Mouse (Mus musculus) forebrain, embryonic 14.5 days (tissue): ENCODE results near the gene Ahnak. TPM values are rescaled to one million over a fixed set of nuclear protein-coding genes. Genes with fewer than 3 reads are reported as not detected.

Source experiments
- ATAC-seq: fragments of 200-750 bp; cut with Nextera tagmentation; 2 replicates; pipeline ENCODE4 v1.8.0; 2017; ENCODE audit warnings: mild to moderate bottlenecking, moderate library complexity
- DNase-seq: peaks from one replicate; pipeline ENCODE4 v3.0.0-alpha.2; 2015; ENCODE audit warnings: low spot score
- H3K27ac ChIP-seq: fragments of 300-500 bp; sonication (generic); 2 replicates; pipeline ENCODE4 v1.5.1; 2014; ENCODE audit warnings: low read depth, mild to moderate bottlenecking, control low read depth, low read length, moderate library complexity
- H3K27me3 ChIP-seq: fragments of 300-500 bp; sonication (generic); replicated peaks from 2 replicates; pipeline ENCODE4 v1.6.1; 2014; ENCODE audit warnings: low read length, control low read depth, mixed read lengths; ENCODE audit not compliant: control insufficient read depth, insufficient read depth
- H3K36me3 ChIP-seq: fragments of 300-500 bp; sonication (generic); 2 replicates; pipeline ENCODE4 v1.6.1; 2014; ENCODE audit warnings: low read length, control low read depth; ENCODE audit not compliant: control insufficient read depth, insufficient read depth
- H3K4me1 ChIP-seq: fragments of 300-500 bp; sonication (generic); 2 replicates; pipeline ENCODE4 v1.6.1; 2014; ENCODE audit warnings: antibody characterized with exemption, low read length, control low read depth; ENCODE audit not compliant: control insufficient read depth, insufficient read depth
- H3K4me2 ChIP-seq: fragments of 300-500 bp; sonication (generic); 2 replicates; pipeline ENCODE4 v1.6.1; 2014; ENCODE audit warnings: mild to moderate bottlenecking, control low read depth, low read length
- H3K4me3 ChIP-seq: fragments of 300-500 bp; sonication (generic); 2 replicates; pipeline ENCODE4 v1.5.1; 2014; ENCODE audit warnings: low read depth, low read length, control low read depth
- H3K9ac ChIP-seq: fragments of 300-500 bp; sonication (generic); 2 replicates; pipeline ENCODE4 v1.6.1; 2014; ENCODE audit warnings: mild to moderate bottlenecking, low read length, control low read depth, moderate library complexity
- H3K9me3 ChIP-seq: fragments of 300-500 bp; sonication (generic); replicated peaks from 2 replicates; pipeline ENCODE4 v1.6.1; 2016; ENCODE audit warnings: low read length, control low read depth, mixed read lengths; ENCODE audit not compliant: control insufficient read depth
- WGBS: fragments of 180-500 bp; shearing (Covaris S2); extraction: QIAGEN DNeasy Blood & Tissue Kit; methylation state at CpG from one replicate; pipeline ENCODE4 v1.1.7; 2014; 5-methylcytosine and 5-hydroxymethylcytosine counted together
- polyA plus RNA-seq: library from polyadenylated mRNA; unstranded; fragments of >200 nt; fragmentation: Nextera tagmentation; extraction: Ambion mirVana; gene quantifications from 2 replicates; pipeline ENCODE4 v1.2.1, GENCODE M21; 2014

The Ahnak gene
- polyA plus RNA-seq, 1 experiment from 2014 or later: 2.6 TPM

DNA sequence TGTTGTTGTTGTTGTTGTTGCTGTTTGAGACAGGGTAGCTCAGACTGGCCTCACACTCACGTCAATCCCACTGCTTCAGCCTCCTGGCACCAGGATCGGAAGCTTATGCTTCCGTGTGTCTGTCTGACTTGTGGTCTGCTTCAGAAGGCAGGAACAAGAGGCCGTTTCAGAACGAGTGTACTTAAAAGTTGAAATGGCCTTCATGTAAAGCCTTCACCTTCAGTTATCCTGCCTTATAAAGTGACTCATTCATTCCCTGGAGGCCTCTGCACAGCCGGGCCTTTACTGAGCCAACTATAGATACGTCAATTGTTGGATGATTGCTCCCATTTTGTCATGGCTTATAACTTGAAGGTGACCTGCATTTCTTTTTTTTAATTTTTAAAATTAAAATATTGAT, 70.3 kb downstream of the Ahnak start:
- no peak overlapping the region for H3K4me2 ChIP-seq
- no peak overlapping the region for H3K27ac ChIP-seq
- H3K9ac ChIP-seq: no peak overlapping the region
- no peaks in the 10 kb centered on the region for H3K9me3 ChIP-seq
- no peaks in the 10 kb centered on the region for H3K4me1 ChIP-seq
- H3K27me3 ChIP-seq: no peaks in the 10 kb centered on the region
- DNase-seq (no peak), ATAC-seq (no peak)
- WGBS: 85% methylated on average over 7 of the region's 7 CpGs
- H3K36me3 ChIP-seq: no peaks in the 10 kb centered on the region
- no peak overlapping the region for H3K4me3 ChIP-seq

DNA sequence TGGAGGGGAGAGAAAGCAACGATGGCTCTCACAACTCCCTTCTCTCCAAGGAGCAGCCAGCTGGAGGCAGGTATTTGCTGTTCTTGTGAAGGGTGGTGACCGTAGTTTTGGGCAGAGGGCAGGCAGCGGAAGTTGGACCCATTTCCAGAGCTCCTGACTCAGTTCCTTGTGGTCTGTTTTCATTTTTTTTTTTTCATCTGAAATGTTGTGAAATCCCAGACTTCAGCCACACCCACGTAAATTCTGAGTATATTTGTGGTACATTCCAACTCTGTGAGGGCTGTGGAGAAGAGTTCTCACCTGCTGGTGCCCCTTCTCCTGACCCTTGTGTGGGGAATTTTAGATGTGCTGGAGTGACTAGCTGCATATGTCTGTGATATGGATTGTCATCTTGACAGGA, 71.0 kb downstream of the Ahnak start:
- no peak for DNase-seq
- no peak overlapping the region for H3K9ac ChIP-seq
- no peaks in the 10 kb centered on the region for H3K4me1 ChIP-seq
- no peaks in the 10 kb centered on the region for H3K36me3 ChIP-seq
- H3K27ac ChIP-seq: no peak overlapping the region
- no peak overlapping the region for H3K4me2 ChIP-seq
- no peaks in the 10 kb centered on the region for H3K9me3 ChIP-seq
- no peaks in the 10 kb centered on the region for H3K27me3 ChIP-seq
- 66% methylated on average over 4 of the region's 4 CpGs for WGBS
- H3K4me3 ChIP-seq: no peak overlapping the region
- no peak for ATAC-seq

DNA sequence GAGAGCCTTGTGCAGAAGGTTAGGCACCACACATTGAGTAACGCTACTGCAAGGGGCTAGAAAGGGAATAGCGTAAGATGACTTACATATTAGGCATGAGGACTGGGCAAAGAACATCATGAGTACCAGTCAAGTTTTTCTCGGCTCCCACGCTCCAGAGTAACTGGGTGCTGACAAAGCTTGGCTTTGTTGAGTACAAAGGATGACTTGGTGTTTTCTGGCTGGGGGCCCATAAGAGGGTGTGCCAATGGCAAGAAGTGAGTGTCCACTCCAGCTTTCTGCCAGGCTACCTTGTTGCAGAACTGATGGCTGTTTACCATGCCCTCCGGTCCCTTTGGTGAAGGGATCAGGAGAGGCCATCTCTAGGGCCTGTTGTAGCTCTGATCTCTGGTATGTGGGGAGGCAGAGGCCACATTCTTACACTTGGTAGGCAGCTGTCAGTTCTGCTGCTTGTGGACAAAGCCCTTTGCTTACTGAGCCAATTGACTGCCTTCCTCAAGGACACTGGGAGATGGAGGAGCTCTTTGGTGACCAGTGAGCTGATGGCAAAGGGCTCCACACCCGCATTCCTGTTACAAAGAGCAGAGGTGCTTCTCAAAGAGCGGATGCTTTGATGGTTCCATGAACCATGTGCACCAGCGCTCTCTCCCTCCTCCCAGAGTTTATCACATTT, 72.3 kb downstream of the Ahnak start:
- Histone ChIP-seq H3K27ac (no peak overlapping the region), H3K9me3 (no peaks in the 10 kb centered on the region), H3K36me3 (no peaks in the 10 kb centered on the region), H3K9ac (no peak overlapping the region), H3K4me1 (peaks cover 5% of the 10 kb centered on the region), H3K27me3 (no peaks in the 10 kb centered on the region), H3K4me3 (no peak overlapping the region), H3K4me2 (no peak overlapping the region)
- DNase-seq (no peak), ATAC-seq (no peak)
- 93% methylated on average over 8 of the region's 8 CpGs for WGBS

DNA sequence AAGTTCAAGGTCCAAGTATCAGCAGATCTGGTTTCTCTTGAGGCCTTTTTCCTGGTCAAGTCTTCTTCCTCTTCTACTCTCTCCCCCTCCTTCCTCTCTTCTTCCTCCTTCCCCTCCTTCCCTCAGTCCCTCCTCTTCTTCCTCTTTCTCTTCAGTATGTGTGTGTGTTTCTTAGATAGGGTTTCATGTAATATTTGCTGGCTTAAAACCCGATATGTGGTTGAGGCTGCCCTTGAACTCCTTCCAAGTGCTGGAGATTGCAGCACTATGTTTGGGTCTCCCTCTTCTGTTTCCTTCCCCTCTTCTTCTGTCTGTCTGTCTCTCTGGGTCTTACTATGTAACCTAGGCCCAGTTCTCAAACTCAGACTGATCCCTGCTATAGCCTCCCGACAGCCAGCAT, 73.7 kb downstream of the Ahnak start:
- ATAC-seq: no peak
- Histone ChIP-seq H3K4me1 (peaks cover 8% of the 10 kb centered on the region), H3K4me2 (no peak overlapping the region), H3K4me3 (no peak overlapping the region), H3K9ac (no peak overlapping the region), H3K36me3 (no peaks in the 10 kb centered on the region), H3K9me3 (no peaks in the 10 kb centered on the region), H3K27ac (no peak overlapping the region), H3K27me3 (no peaks in the 10 kb centered on the region)
- DNase-seq: no peak
- WGBS: 96% methylated on average over 2 of the region's 2 CpGs

DNA sequence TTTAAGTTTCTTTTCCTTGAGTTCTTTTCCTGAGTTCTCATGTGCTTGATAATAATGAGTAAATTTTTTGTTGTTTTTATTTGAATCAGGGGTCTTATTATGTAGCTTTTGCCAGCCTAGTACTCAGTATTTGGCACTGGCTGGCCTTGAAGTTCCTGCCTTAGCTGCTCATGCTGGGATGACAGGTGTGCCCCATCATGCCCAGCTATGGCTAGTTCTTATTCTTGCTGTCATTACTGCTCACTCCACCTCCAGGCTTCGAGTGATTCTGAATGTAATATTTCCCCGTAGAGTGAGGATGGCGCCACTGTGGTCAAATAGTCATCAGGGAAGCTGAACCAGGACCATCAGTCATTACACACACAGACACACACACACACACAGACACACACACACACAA, 74.7 kb downstream of the Ahnak start:
- no peak overlapping the region for H3K9ac ChIP-seq
- H3K27me3 ChIP-seq: no peaks in the 10 kb centered on the region
- no peak overlapping the region for H3K27ac ChIP-seq
- H3K9me3 ChIP-seq: no peaks in the 10 kb centered on the region
- H3K4me2 ChIP-seq: no peak overlapping the region
- H3K4me1 ChIP-seq: peaks cover 8% of the 10 kb centered on the region
- no peak for ATAC-seq
- no peak for DNase-seq
- H3K4me3 ChIP-seq: no peak overlapping the region
- no peaks in the 10 kb centered on the region for H3K36me3 ChIP-seq
- 93% methylated on average over 3 of the region's 3 CpGs for WGBS

DNA sequence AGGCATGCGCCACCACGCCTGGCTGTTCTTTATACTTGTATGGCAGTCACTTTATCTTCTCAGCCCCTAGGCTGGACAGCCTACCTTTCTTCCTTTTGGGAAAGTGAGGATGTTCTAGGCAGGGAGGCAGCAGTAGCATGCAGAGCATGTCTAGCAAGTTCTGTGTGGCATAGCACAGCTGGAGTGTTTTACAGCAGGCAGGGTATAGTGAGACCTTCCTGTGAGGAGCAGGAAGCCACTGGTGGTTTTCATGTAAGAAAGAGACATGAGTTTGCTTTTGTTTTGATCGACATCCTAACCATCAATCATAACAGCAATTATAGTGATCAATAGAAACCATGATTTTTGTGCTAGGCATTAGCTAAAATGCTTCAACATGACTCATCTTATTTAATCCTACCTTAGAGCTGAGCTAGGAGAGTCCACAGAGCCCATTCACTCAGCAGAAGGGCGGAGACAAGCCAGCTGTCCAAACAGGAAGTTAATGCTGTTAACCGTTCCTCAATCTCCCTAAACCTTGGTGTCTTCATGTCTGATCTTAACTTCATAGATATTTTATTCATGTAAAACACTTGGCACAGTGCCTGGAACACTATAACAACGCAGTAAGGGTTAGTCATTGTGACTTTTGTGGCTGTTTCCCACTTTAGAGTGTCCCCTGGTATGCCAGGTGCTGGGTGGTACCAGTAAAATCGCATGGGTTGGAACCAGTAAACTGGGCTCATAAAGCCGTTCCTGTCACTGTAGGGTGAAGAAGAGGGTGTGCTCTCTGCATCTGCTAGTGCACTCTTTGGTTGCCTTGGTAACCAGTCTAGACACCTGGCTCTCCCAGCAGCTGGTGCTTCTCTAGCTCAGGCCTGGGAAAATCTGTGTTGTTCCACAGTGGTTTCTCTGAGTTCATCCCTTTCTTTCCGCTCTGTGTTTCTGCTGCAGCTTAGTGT, 76.8 kb downstream of the Ahnak start:
- Histone ChIP-seq H3K4me2 (no peak overlapping the region), H3K9me3 (no peaks in the 10 kb centered on the region), H3K4me1 (peaks cover 18% of the 10 kb centered on the region), H3K27ac (peak overlapping the region; percentile 4; the same call in 1 of the 2 replicates), H3K36me3 (no peaks in the 10 kb centered on the region), H3K9ac (no peak overlapping the region), H3K27me3 (no peaks in the 10 kb centered on the region), H3K4me3 (no peak overlapping the region)
- peak; percentile 83 for DNase-seq
- peak; percentile 81 for ATAC-seq
- WGBS: 65% methylated on average over 9 of the region's 9 CpGs

DNA sequence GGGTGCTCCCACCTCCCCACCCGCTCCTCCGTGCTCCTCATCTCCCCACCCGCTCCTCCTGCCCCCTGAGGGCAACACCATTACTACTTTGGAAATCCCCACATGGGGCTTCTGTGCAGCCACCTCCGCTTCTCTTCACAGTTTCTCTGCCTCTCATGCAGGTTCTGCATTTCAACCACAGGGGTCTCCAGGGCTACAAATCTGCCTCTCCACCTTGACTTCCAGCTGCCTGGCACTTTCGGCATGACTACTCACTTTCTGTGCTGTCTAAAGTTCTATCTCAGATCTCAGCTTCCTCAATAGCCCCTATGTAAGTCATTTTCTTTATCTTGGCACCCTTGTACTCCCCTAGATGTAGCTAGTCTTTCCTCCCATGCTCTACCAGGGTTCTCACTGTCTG, 78.2 kb downstream of the Ahnak start:
- Histone ChIP-seq H3K27ac (no peak overlapping the region), H3K4me2 (no peak overlapping the region), H3K9me3 (no peaks in the 10 kb centered on the region), H3K4me3 (no peak overlapping the region), H3K9ac (no peak overlapping the region), H3K4me1 (peaks cover 26% of the 10 kb centered on the region), H3K27me3 (no peaks in the 10 kb centered on the region), H3K36me3 (no peaks in the 10 kb centered on the region)
- ATAC-seq (no peak), DNase-seq (no peak)
- WGBS: 85% methylated on average over 5 of the region's 5 CpGs

DNA sequence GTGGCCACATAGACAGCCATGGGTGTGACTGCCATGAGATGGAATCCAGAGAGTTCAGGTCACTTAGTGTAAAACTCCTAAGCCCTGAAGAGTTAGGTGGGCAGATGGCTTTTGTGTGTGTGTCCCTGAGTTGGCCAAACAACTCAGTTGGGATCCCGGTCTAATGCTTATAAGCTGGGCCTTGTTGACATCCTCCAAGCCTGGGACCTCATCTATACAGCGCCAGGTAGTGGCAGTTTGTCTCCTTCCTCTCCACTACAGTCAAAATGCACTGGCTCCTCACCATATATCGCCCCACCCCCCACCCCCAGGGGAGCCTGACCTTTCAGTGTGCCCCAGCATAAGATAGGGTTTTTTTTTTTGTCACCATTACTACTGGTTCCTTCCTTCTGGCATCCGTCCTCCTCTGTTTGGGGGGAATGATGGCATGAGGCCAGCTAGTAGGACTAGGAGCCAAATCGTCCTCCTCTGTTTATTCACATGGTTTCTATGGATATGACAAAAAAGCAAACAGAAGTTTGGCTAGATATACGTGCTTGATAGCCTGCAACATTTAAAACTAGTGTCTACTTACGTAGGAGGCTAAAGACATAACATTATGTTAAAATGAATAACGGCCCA, 80.7 kb downstream of the Ahnak start:
- Histone ChIP-seq H3K9me3 (no peaks in the 10 kb centered on the region), H3K4me1 (peaks cover 26% of the 10 kb centered on the region), H3K27ac (no peak overlapping the region), H3K36me3 (no peaks in the 10 kb centered on the region), H3K4me2 (no peak overlapping the region), H3K27me3 (no peaks in the 10 kb centered on the region), H3K4me3 (no peak overlapping the region), H3K9ac (no peak overlapping the region)
- no peak for ATAC-seq
- WGBS: 57% methylated on average over 8 of the region's 8 CpGs
- DNase-seq: peak; percentile 63
